Mouse (Mus musculus): ENCODE results near the gene Elfn1. TPM values are rescaled to one million over a fixed set of nuclear protein-coding genes. Genes with fewer than 3 reads are reported as not detected.

Elfn1 gene
- total RNA-seq, 2 experiments from 2014 or later, result 0.27 to 0.31 TPM

DNA sequence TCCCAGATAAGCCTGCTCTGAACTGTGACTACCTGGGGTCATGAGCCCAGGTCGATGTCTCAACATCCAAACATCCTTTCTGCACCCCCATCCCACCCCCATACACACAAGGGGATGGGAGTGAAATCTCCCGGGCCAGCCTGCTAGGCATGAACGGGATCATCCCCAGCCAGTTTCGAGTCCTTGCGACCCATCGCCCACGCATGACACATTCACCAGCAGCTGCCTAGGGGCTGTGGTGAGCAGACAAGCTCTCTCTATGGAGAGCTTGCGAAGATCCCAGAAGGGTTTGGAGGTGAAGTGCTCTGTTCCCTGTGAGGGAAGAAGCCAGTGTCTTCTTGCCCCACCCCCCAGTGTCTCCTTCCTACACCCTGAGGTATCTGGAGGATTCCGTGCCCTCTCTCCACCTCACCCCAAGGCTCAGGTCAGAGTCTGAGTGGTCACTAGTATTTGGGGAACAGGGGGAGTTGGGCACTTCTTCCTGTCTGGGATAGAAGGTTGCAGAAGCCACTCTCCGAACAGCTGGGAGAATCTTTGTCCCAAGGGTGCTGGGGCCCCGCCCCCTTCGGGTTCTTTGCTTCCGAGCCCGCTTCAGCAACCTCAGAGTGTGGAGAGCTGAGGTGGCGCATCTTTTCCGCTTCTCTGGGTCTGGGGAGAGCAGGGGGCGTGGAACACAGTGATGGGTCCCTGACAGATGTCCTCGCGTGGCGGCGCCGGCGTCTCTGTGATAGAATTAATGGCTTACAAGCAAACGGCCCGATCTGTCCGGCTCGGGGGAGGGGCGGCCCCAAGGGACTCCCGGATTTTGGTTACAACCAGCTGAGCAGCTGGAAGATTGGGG, 2.2 kb downstream of the Elfn1 start:
- intact Hi-C loops (cut with DNase I), result loop anchor here (2.0 to 5.0 kb wide), 4 partner anchors 71 to 382 kb away; no protein-coding TSS in a partner anchor
- peak; percentile 29 to 39 for DNase-seq

DNA sequence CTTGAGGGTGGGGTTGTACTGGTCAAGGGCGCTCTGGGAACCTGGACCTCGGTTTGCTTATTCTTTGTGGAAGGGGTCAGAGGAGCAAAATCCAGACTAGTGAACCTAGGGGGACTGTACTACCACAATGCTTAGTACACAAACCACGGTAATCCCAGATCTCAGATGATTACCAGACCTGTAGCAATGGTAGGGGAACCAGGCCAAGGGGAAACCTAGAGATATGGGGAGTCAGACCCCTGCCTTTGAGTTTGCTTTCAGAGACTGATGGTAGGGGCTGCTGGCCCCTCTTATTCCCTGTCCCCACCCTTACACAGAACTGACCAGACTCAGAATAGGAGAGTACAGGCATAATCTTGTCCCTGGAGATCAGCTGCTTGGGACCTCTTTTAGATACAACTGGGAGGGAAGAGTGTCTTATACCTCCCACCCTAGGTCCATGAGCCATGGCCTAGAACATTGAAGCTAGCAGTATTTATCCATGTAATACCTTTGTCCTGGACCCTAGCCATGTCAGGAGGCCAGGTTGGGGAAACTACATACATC, 3.1 kb downstream of the Elfn1 start:
- no peak for DNase-seq
- intact Hi-C loops (cut with DNase I), result no loop called here

DNA sequence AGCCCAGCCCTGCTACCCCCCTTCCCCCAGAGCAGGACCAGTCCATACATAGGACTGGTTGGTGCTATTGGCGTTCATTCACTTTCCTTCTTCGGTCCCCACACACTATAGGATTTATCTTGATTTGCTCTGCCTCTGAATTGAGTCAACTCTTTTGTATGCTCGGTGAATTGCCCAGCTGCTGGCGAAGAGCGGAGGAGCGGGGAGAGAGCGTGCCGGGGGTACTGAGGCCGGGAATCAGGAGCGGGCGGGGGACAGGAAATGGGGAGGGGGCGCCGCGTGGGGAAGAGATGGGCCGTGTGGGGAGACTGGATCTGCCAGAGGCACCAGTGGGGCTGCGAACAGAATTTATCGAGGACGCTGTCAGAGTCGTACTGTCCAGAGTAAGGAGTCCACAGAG, 3.8 kb downstream of the Elfn1 start:
- intact Hi-C loops (cut with DNase I), result no loop called here
- no peak for DNase-seq

DNA sequence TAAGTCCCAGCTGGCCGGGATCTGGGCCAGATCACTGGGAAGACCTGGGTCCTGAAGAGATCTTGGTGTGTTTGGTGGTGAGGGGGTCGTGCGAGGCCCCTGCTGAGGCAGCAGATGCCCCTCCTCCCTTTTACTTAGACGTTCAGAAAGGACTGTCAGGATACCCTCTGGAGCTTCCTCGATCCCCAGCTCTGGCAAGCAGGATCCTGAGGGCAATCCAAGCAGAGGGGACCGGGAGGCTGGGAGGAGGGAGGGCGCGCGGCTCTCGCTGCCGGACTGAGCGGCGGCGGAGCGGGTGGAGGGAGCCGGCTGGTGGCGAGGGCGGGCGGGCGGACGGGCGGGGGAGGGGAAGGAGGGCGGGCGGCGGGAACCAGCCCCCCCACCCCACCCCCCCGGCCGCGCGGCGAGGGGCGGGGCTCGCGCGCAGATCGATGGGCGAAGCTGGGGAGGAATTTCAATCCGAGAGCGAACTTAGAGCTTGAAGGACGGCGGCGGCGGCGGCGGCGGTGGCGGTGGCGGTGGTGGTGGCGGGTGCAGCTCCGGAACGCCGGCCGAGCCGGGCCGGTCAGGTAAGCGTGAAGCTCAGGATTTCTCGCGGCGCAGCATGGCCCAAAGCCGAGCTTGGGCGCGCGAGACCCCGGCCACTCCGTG, 4.5 kb downstream of the Elfn1 start:
- peak; percentile 31 to 35 for DNase-seq
- intact Hi-C loops (cut with DNase I), result no loop called here

GRCm38 (mm10) chr5:139921666-139922065, 13.9 kb downstream of the Elfn1 start:
- intact Hi-C loops (cut with DNase I), result no loop called here
- DNase-seq, result no peak

GRCm38 (mm10) chr5:139923867-139924266, 16.1 kb downstream of the Elfn1 start:
- intact Hi-C loops (cut with DNase I), result no loop called here
- DNase-seq, result no peak

GRCm38 (mm10) chr5:139930102-139930501, 22.4 kb downstream of the Elfn1 start:
- intact Hi-C loops (cut with DNase I), result loop anchor here (2.0 kb wide), 1 partner anchor 91 kb away; no protein-coding TSS in a partner anchor
- DNase-seq, result no peak

DNA sequence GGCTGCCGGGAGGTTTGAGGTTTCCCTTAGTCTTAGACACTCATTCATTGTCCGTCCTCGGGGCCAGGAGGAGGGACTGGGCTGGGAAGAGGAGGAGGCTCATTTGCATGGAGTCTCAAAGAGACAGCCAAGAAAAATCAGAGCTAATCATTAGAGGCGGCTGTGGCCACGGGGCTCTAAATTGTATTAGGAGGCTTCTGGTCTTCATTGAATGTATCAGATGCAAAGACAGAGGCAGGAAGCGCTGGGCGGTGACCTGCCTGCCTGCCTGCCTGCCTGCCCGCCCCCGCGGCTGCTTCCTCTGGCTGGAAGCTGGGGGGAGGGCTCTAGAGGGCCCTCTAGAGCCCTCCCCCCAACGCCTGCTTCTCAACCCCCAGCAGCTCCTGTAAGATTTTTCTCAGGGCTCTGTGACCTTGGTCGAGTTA, 23.2 kb downstream of the Elfn1 start:
- intact Hi-C loops (cut with DNase I), result loop anchor here (2.0 kb wide), 1 partner anchor 92 kb away; no protein-coding TSS in a partner anchor

GRCm38 (mm10) chr5:139931947-139932540, 24.3 kb downstream of the Elfn1 start:
- intact Hi-C loops (cut with DNase I), result loop anchor here (2.0 kb wide), 1 partner anchor 93 kb away; no protein-coding TSS in a partner anchor
- DNase-seq, result no peak

More for the DNA sequence above, 23.2 kb downstream of the Elfn1 start:
- DNase-seq, result peak; percentile 44 to 48

- intact Hi-C loops (cut with DNase I), result no loop called here
Observed at GRCm38 (mm10) chr5:139932595-139933271, 25.0 kb downstream of the Elfn1 start.

DNA sequence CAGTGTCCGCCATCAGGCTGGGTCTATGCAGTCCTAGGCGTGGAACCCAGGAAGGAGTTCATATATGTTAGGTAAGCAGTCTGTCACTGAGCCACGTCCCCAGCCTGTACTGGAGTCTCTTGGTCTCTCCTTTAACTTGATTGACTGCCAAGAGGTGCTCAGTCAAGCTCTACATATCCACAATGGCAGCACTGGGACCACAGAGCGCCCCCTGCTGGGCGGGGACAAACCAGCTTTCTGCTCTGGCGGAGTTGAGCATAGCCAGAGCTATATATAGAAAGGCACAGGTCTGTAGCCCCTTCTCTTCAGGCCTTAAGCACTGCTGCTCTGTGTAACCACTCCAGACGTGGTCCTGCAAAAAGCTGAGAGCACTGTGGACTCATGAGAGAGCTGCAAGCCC, 25.7 kb downstream of the Elfn1 start:
- DNase-seq, result peak; percentile 55 to 65
- intact Hi-C loops (cut with DNase I), result no loop called here

More at GRCm38 (mm10) chr5:139932595-139933271, 25.0 kb downstream of the Elfn1 start:
- peak; percentile 44 to 63 for DNase-seq

- intact Hi-C loops (cut with DNase I), result no loop called here
- no peak for DNase-seq
Observed at GRCm38 (mm10) chr5:139936431-139936830, 28.7 kb downstream of the Elfn1 start.

- no peak for DNase-seq
- intact Hi-C loops (cut with DNase I), result no loop called here
Observed at GRCm38 (mm10) chr5:139944697-139945096, 37.0 kb downstream of the Elfn1 start.

GRCm38 (mm10) chr5:139945715-139946364, 38.1 kb downstream of the Elfn1 start:
- no peak for DNase-seq

GRCm38 (mm10) chr5:139947446-139947845, 39.7 kb downstream of the Elfn1 start:
- DNase-seq, result peak in 1 of 2 experiments; percentile 32
- intact Hi-C loops (cut with DNase I), result no loop called here

More at GRCm38 (mm10) chr5:139945715-139946364, 38.1 kb downstream of the Elfn1 start:
- intact Hi-C loops (cut with DNase I), result no loop called here

DNA sequence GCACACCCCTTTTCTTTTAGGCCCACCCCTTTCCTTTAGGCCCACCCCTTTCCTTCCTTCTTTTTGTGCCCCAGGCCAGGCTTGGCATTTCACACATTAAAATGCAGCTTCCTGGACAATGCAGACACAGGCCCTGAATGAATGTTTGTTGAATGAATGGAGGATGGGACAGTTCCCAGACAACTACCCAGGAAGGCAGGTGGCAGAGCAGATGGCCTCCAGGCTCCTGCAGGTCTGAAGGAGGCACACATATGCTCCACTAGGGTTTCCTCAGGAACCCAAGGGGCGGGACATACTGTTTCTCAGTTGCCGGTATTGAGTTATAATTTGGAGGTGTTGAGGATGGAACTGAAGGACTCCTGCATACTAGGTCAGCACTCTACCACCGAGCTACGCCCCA, 40.8 kb downstream of the Elfn1 start:
- intact Hi-C loops (cut with DNase I), result no loop called here
- no peak for DNase-seq

- intact Hi-C loops (cut with DNase I), result no loop called here
- DNase-seq, result no peak
Observed at GRCm38 (mm10) chr5:139949363-139949762, 41.6 kb downstream of the Elfn1 start.

- intact Hi-C loops (cut with DNase I), result no loop called here
- DNase-seq, result no peak
Observed at GRCm38 (mm10) chr5:139949975-139950578, 42.3 kb downstream of the Elfn1 start.

- DNase-seq, result peak; percentile 40 to 75
- intact Hi-C loops (cut with DNase I), result no loop called here
Observed at GRCm38 (mm10) chr5:139956859-139957258, 49.1 kb downstream of the Elfn1 start.

All from heart, postnatal 14 days (tissue).